Mouse (Mus musculus): ENCODE measurements around the gene Tmod4. TPM values are rescaled to one million over a fixed set of nuclear protein-coding genes. Genes with fewer than 3 reads are reported as not detected.

Gene Tmod4
- total and polyA plus RNA-seq, 2 experiments from 2014 or later = 0.41 TPM; not detected in 1

DNA sequence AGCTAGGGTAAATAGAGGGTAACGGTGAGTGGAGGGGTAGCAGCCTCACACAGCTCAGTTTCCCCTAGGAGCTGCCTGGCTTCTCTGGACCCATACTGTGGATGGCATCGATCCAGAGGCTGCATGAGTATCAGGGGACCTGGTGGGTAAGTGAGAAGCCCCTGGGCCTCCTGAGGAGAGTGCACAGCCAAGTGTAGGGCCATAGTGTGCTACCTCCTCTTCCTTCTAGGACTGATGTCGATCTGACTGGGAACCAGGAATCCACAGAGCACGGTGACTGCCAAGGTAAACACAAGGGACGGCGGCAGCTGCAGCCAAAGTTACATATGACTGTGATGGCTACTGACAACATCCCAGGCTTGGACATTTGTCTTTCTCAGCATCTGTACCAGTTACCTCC, 46.8 kb downstream of the Tmod4 start:
- WGBS = 83% methylated on average over 6 of the region's 6 CpGs
- Histone ChIP-seq H3K4me2 (ENCODE audit: low read depth, low read length, poor library complexity, severe bottlenecking) (no peak overlapping the region), H3K9me3 (ENCODE audit: low read length) (no peaks in the 10 kb centered on the region), H3K4me3 (ENCODE audit: low read depth, low read length) (no peak overlapping the region), H3K4me1 (ENCODE audit: insufficient read depth, low read length) (no peaks in the 10 kb centered on the region), H3K36me3 (ENCODE audit: insufficient read depth, low read length) (peaks cover 67% of the 10 kb centered on the region), H3K27me3 (ENCODE audit: insufficient read depth, low read length) (no peaks in the 10 kb centered on the region), H3K9ac (replicated peaks; ENCODE audit: low read length, poor library complexity, severe bottlenecking) (no peak overlapping the region), H3K27ac (ENCODE audit: low read depth, low read length) (no peak overlapping the region)
- TF ChIP-seq CTCF (IDR thresholded peaks at IDR 0.05) = no peak
- ATAC-seq (ENCODE audit: low FRiP score) = no peak
- DNase-seq (ENCODE audit: low spot score) = no peak

DNA sequence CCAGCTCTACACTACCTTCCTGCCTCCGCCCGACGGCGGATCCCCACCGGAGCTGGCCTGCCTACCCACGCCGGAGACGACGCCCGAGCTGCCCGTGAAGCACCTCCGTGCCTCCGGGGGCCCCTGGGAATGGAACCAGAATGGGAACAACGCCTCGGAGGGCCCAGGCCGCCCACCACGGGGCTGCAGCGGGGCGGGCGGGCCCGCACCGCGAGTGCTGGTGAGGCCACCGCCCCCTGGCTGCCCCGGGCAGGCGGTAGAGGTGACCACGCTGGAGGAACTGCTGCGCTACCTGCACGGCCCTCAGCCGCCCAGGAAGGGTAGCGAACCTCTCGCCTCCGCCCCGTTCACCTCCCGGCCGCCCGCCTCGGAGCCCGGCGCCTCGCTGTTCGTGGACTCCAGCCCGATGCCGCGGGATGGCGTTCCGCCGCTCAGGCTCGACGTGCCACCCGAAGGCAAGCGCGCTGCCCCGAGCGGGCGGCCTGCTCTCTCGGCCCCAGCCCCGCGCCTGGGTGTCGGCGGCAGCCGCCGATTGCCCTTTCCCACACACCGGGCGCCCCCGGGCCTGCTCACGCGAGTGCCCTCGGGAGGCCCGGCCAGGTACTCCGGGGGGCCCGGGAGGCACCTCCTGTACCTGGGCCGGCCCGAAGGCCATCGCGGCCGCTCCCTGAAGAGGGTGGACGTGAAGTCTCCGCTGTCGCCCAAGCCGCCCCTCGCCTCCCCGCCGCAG, 48.4 kb downstream of the Tmod4 start:
- H3K27me3 ChIP-seq (ENCODE audit: insufficient read depth, low read length) = no peaks in the 10 kb centered on the region
- peaks cover 53% of the 10 kb centered on the region for H3K36me3 ChIP-seq (ENCODE audit: insufficient read depth, low read length)
- WGBS = 25% methylated on average over 72 of the region's 84 CpGs
- no peak for TF ChIP-seq CTCF (IDR thresholded peaks at IDR 0.05)
- no peak for ATAC-seq (ENCODE audit: low FRiP score)
- H3K27ac ChIP-seq (ENCODE audit: low read depth, low read length) = no peak overlapping the region
- no peak for DNase-seq (ENCODE audit: low spot score)
- H3K9ac ChIP-seq (replicated peaks; ENCODE audit: low read length, poor library complexity, severe bottlenecking) = no peak overlapping the region
- H3K4me2 ChIP-seq (ENCODE audit: low read depth, low read length, poor library complexity, severe bottlenecking) = no peak overlapping the region
- 0 out of 2 replicates have a peak overlapping the region, but pooled peaks have one; percentile 18 for H3K4me3 ChIP-seq (ENCODE audit: low read depth, low read length)
- H3K9me3 ChIP-seq (ENCODE audit: low read length) = no peaks in the 10 kb centered on the region
- H3K4me1 ChIP-seq (ENCODE audit: insufficient read depth, low read length) = no peaks in the 10 kb centered on the region

DNA sequence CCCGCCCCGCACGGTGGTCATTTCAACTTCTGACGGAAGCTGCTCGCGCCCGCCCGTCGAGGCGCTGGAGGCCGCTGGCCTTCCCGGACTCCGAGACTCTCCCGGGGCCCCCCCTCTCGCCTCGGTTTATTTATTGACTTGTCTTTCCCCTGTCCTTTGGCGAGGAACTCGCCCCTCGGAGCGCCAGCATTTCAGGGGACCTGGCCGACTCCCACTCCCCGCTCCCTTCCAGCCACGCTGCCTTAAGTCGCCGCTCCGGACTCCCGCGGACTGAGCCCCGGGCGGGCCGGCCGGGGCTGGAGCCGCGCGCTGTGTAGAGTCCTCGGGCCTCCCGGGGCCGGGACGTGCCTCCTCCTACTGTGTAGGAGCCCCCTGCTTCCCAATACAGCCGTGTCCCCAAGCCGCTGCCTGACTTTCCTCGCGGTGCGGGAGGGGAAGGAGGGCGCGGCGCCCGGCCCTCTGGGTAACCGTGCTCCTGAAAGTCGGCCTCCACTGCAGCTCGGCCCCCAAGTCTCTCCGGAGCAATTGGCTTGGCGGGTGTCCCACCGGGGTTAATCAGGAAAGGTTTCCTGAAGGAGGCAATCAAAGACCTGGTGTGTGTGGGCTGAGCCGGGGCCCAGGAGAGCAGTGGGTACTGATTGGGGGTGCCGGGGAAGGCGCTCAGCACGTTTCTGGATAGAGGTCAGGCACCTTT, 49.1 kb downstream of the Tmod4 start:
- Histone ChIP-seq H3K4me2 (ENCODE audit: low read depth, low read length, poor library complexity, severe bottlenecking) (peak overlapping the region; percentile 30), H3K4me3 (ENCODE audit: low read depth, low read length) (peak overlapping the region; percentile 18; the same call in 1 of the 2 replicates), H3K9me3 (ENCODE audit: low read length) (no peaks in the 10 kb centered on the region), H3K4me1 (ENCODE audit: insufficient read depth, low read length) (no peaks in the 10 kb centered on the region), H3K36me3 (ENCODE audit: insufficient read depth, low read length) (peaks cover 46% of the 10 kb centered on the region), H3K27ac (ENCODE audit: low read depth, low read length) (0 out of 2 replicates have a peak overlapping the region, but pooled peaks have one; percentile 28), H3K27me3 (ENCODE audit: insufficient read depth, low read length) (no peaks in the 10 kb centered on the region), H3K9ac (replicated peaks; ENCODE audit: low read length, poor library complexity, severe bottlenecking) (peak overlapping the region; percentile 42; the same call in 1 of the 2 replicates)
- DNase-seq (ENCODE audit: low spot score) (no peak), ATAC-seq (ENCODE audit: low FRiP score) (peak; percentile 24; the same call in 1 of the 2 replicates)
- TF ChIP-seq CTCF (IDR thresholded peaks at IDR 0.05) = no peak
- WGBS = 12% methylated on average over 57 of the region's 58 CpGs

DNA sequence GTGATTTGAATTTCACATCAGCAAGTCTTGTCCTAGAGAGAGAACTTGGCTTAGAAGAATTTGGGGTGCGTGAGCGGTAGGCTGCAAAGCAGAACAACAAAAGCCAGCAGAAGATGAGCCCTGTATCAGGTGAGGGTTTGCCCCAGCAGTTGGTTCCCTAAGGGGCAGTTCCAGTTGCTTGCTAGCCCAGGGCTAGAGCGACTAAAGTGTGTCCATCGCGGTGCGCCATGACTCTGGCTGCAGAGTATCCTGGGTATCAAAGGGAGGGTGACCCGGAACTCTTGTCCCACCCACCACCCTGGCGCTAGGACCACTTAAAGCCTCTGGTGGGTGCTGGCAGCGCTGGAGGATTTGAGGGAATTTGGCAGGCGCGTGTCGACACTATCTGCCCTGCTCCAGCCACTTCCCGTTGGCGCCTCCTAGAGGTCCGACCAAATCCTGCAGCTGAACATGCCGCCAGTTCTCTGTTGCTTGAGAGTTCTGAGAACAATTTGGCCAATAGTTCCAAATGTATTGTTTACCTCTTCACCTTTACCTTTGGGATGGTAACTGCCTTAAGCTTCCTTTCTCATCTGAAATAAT, 49.8 kb downstream of the Tmod4 start:
- H3K9me3 ChIP-seq (ENCODE audit: low read length) = no peaks in the 10 kb centered on the region
- WGBS = 12% methylated on average over 16 of the region's 16 CpGs
- no peak overlapping the region for H3K9ac ChIP-seq (replicated peaks; ENCODE audit: low read length, poor library complexity, severe bottlenecking)
- peak; percentile 41 for ATAC-seq (ENCODE audit: low FRiP score)
- peak; percentile 81 for DNase-seq (ENCODE audit: low spot score)
- H3K4me3 ChIP-seq (ENCODE audit: low read depth, low read length) = no peak overlapping the region
- no peaks in the 10 kb centered on the region for H3K4me1 ChIP-seq (ENCODE audit: insufficient read depth, low read length)
- no peaks in the 10 kb centered on the region for H3K27me3 ChIP-seq (ENCODE audit: insufficient read depth, low read length)
- H3K4me2 ChIP-seq (ENCODE audit: low read depth, low read length, poor library complexity, severe bottlenecking) = peak overlapping the region; percentile 30; the same call in 1 of the 2 replicates
- peak; percentile 86 for TF ChIP-seq CTCF (IDR thresholded peaks at IDR 0.05)
- H3K36me3 ChIP-seq (ENCODE audit: insufficient read depth, low read length) = peaks cover 39% of the 10 kb centered on the region
- H3K27ac ChIP-seq (ENCODE audit: low read depth, low read length) = 0 out of 2 replicates have a peak overlapping the region, but pooled peaks have one; percentile 28

DNA sequence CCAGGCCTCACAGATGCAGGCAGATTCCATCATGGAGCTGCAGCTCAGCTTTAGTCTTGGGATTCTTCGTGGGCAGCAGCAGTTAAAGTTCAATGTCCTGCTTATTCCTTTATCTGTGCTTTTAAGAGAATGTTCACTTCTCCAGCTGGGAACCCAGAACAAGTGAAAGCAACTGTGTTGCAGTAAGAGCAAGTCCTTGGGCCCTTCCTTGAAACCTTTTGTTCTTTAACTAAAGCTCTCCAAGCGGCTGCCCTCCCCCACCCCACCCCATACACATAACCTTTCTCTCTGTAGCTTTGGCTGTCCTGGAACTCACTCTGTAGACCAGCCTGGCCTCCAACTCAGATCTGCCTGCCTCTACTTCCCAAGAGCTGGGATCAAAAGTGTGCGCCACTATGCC, 52.2 kb downstream of the Tmod4 start:
- 62% methylated on average over 3 of the region's 3 CpGs for WGBS
- ATAC-seq (ENCODE audit: low FRiP score) (no peak), DNase-seq (ENCODE audit: low spot score) (no peak)
- H3K4me1 ChIP-seq (ENCODE audit: insufficient read depth, low read length) = no peaks in the 10 kb centered on the region
- no peak overlapping the region for H3K9ac ChIP-seq (replicated peaks; ENCODE audit: low read length, poor library complexity, severe bottlenecking)
- no peak overlapping the region for H3K27ac ChIP-seq (ENCODE audit: low read depth, low read length)
- no peak overlapping the region for H3K4me2 ChIP-seq (ENCODE audit: low read depth, low read length, poor library complexity, severe bottlenecking)
- no peak for TF ChIP-seq CTCF (IDR thresholded peaks at IDR 0.05)
- H3K36me3 ChIP-seq (ENCODE audit: insufficient read depth, low read length) = peaks cover 15% of the 10 kb centered on the region
- H3K27me3 ChIP-seq (ENCODE audit: insufficient read depth, low read length) = no peaks in the 10 kb centered on the region
- H3K4me3 ChIP-seq (ENCODE audit: low read depth, low read length) = no peak overlapping the region
- H3K9me3 ChIP-seq (ENCODE audit: low read length) = no peaks in the 10 kb centered on the region

Measured in midbrain, postnatal 0 days (tissue).